Comparison of ENCODE assay signal across 8 mouse cellular contexts in the genomic region with DNA sequence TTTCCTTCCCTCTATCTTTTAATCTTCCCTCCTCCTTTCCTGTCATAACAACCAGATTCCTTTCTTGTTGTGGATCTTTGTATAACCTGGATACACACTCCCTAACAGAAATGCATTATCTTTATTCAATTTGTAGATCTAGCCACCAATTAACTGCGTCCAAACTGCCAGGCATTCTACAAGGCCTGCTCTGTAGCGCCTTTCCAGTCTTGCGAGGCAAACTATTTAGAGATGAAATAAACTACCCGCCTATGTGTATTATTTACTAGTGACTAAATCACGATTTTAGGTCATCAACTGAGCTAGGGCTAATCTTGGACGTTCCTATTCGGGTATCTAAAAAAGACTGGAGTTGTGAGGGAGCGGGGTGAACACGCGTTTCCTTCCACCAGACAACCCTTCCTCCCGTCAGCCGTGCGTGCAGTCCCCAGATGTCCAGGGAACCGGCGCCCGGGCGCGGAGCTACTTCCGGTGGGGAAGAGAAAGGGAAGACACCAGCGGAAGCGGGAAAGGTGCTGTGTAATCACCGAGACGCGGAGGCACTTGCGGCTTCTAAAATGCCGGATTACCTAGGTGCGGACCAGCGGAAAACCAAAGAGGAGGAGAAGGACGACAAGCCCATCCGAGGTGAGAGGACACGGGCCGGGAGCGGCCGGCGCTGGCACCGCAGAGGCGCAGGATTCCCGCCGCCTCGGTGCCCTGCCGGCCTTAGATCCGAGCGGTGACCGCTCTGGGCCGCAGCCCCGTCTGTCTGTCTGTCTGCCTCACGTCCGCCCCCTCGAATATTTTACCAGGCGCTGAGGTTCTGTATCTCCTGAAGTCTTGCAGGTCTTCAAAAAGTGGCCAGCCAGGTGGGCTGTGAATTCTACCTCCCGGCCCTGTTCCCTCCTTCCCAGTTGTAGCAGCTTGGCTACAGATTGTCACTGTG. TPM values are rescaled to one million over a fixed set of nuclear protein-coding genes. Genes with fewer than 3 reads are reported as not detected.
DNase-seq lines count a peak whose midpoint lies in the region; ATAC-seq and TF ChIP-seq lines count a peak whose summit lies in the region.

No protein-coding gene starts in this region.

- H3K4me3 ChIP-seq in cortical plate, adult 2 months (ENCODE audit: insufficient read depth, low read length): peak overlapping the region; percentile 60
- H3K4me3 ChIP-seq in megakaryocyte, embryonic 14.5 days (replicated peaks): peak overlapping the region; percentile 99

- DNase-seq in gastrocnemius, adult 8-10 months (ENCODE audit: low spot score in 2 of 2): peak; percentile 77 to 83
- DNase-seq in hindlimb bud, embryonic 11.5 days (ENCODE audit: extremely low spot score, low read depth, low spot score): peak; percentile 83
- peak; percentile 87 to 90 for DNase-seq in left cerebral cortex, adult 8-10 months (ENCODE audit: low spot score in 2 of 2)
- DNase-seq in right cerebral cortex, postnatal 10 days (ENCODE audit: low spot score in 2 of 2): peak; percentile 95 to 97
- peak; percentile 91 for DNase-seq in urinary bladder, postnatal 25 days (ENCODE audit: low spot score)

- no peaks in the 10 kb centered on the region for H3K9me3 ChIP-seq in megakaryocyte, embryonic 14.5 days

- peak; percentile 75 for ATAC-seq in activated CD4-positive, CD25-positive, alpha-beta regulatory T cell, adult 4 months

- peak; percentile 85 for TF ChIP-seq POLR2A in cortical plate, adult 2 months (IDR thresholded peaks at IDR 0.05; ENCODE audit: extremely low read depth, insufficient read depth, low read length)

- no peaks in the 10 kb centered on the region for H3K27me3 ChIP-seq in megakaryocyte, embryonic 14.5 days (replicated peaks)

- no peak for TF ChIP-seq CTCF in cortical plate, adult 2 months (IDR thresholded peaks at IDR 0.05; ENCODE audit: extremely low read depth, insufficient read depth, low read length)

- peaks cover 41% of the 10 kb centered on the region for H3K36me3 ChIP-seq in megakaryocyte, embryonic 14.5 days (replicated peaks; ENCODE audit: low read length)

- H3K4me1 ChIP-seq in cortical plate, adult 2 months (ENCODE audit: control insufficient read depth, insufficient read depth, low read length): peaks cover 7% of the 10 kb centered on the region
- H3K4me1 ChIP-seq in megakaryocyte, embryonic 14.5 days: peaks cover 39% of the 10 kb centered on the region

- H3K27ac ChIP-seq in cortical plate, adult 2 months (ENCODE audit: insufficient read depth, low read length): peak overlapping the region; percentile 87

RNA-seq across cellular contexts. Expression of a gene that starts 1.4 kb away (rescaled TPM):
- 100 to 1,000 TPM; 141 to 161 TPM for polyA plus RNA-seq in activated CD4-positive, CD25-positive, alpha-beta regulatory T cell, adult 4 months (2017; shearing (Covaris generic))
- 92.2 and 93.8 TPM in 2 replicates for polyA plus RNA-seq in cortical plate, adult 2 months (2012; rRNA removed)
- 100 to 1,000 TPM; 117 to 131 (median 125) TPM for total RNA-seq in gastrocnemius, adult 8-10 months (2022)
- 100 to 1,000 TPM; 116 to 122 (median 118) TPM for total RNA-seq in left cerebral cortex, adult 8-10 months (2022)
- polyA plus RNA-seq in megakaryocyte, embryonic 14.5 days (2012; ENCODE audit: insufficient read depth, low replicate concordance): 9.0 TPM in 1 of 2 replicates, not detected in the other

RNA-seq across cellular contexts. Expression of a gene that starts 1.5 kb away (rescaled TPM):
- polyA plus RNA-seq in activated CD4-positive, CD25-positive, alpha-beta regulatory T cell, adult 4 months (2017; shearing (Covaris generic)): 10 to 100 TPM; 44.5 to 47.0 TPM
- polyA plus RNA-seq in cortical plate, adult 2 months (2012; rRNA removed): 21.2 and 21.3 TPM in 2 replicates
- total RNA-seq in gastrocnemius, adult 8-10 months (2022): 10 to 100 TPM; 22.9 to 25.1 (median 23.8) TPM
- total RNA-seq in left cerebral cortex, adult 8-10 months (2022): 10 to 100 TPM; 33.9 to 37.9 (median 37.5) TPM
- polyA plus RNA-seq in megakaryocyte, embryonic 14.5 days (2012; ENCODE audit: insufficient read depth, low replicate concordance): 26.1 and 38.7 TPM in 2 replicates

RNA-seq across cellular contexts. Expression of a gene that starts 49.6 kb away (rescaled TPM):
- 10 to 100 TPM; 69.6 to 84.4 TPM for polyA plus RNA-seq in activated CD4-positive, CD25-positive, alpha-beta regulatory T cell, adult 4 months (2017; shearing (Covaris generic))
- polyA plus RNA-seq in cortical plate, adult 2 months (2012; rRNA removed): 54.9 and 59.1 TPM in 2 replicates
- total RNA-seq in gastrocnemius, adult 8-10 months (2022): 100 to 1,000 TPM in 2 of 4 experiments, 10 to 100 TPM in 2; 92.6 to 114 (median 104) TPM
- 10 to 100 TPM; 58.6 to 77.1 (median 69.3) TPM for total RNA-seq in left cerebral cortex, adult 8-10 months (2022)
- polyA plus RNA-seq in megakaryocyte, embryonic 14.5 days (2012; ENCODE audit: insufficient read depth, low replicate concordance): 10.3 and 19.0 TPM in 2 replicates

Comparison
In these comparisons a context has a peak if more than half of its experiments do, and no peak if none do; other contexts are left out.
1. Peak in every context shown above with its lines: DNase-seq, ATAC-seq, H3K4me3 ChIP-seq and H3K27ac ChIP-seq.